Mouse (Mus musculus): ENCODE data around the gene Aldh1l2.

DNA sequence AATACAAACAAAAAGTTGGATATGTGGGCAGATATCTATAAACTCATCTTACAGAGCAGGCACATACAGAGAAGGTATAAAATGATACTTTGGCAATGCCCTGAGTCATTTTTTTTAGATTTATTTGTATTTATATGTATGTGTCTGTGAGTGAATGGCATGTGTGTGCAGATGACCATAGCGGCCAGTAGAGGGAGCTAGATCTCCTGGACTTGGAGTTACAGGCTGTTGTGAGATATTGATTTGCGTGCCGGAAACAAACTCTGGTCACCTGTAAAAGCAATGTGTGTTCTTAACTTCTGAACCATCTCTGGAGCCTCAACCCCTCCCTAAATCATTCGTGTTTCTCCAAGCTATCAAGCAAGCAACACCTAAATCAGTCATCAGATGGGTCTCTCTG, 12.9 kb downstream of the Aldh1l2 start:
- TF ChIP-seq CTCF (IDR thresholded peaks at IDR 0.05; ENCODE audit: borderline replicate concordance, extremely low read depth, insufficient read depth, insufficient read length): peak; percentile 37; the same call in 1 of the 2 replicates
- no peak for TF ChIP-seq POLR2A (IDR thresholded peaks at IDR 0.05; ENCODE audit: borderline replicate concordance, extremely low read depth, insufficient read depth, insufficient read length, poor library complexity, severe bottlenecking)
